Mouse (Mus musculus) gastrocnemius, postnatal 10 days (tissue): Measurements from ENCODE around the gene Fam111a. TPM values are rescaled to one million over a fixed set of nuclear protein-coding genes. Genes with fewer than 3 reads are reported as not detected.

Experiments used
- DNase-seq: peaks from one replicate; pipeline ENCODE4 v3.0.0; 2021; ENCODE audit warnings: mixed read lengths
- total RNA-seq, 2 experiments: library from RNA; stranded (reverse); gene quantifications; 2 replicates each; pipeline ENCODE4 v1.2.3; 2021

The Fam111a gene
- total RNA-seq, 2 experiments from 2014 or later: 7.3 to 11.2 TPM

DNA sequence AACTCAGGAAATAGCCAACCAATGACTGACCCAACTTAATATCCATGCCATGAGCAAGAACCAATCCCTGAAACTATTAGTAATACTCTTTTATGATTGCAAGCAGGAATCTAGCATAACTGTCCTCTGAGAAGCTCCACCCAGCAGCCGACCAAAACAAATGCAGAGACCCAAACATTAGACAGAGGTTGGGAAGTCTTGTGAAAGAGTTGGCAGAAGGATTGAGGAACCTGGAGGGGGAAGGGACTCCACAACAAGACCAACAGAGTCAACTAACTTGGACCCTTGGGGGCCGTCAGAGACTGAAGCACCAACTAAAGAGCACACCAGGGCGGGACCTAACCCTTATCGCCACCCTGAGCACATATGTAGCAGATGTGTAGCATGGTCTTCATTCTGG is 12.7 kb downstream of the Fam111a start:
- no peak for DNase-seq

DNA sequence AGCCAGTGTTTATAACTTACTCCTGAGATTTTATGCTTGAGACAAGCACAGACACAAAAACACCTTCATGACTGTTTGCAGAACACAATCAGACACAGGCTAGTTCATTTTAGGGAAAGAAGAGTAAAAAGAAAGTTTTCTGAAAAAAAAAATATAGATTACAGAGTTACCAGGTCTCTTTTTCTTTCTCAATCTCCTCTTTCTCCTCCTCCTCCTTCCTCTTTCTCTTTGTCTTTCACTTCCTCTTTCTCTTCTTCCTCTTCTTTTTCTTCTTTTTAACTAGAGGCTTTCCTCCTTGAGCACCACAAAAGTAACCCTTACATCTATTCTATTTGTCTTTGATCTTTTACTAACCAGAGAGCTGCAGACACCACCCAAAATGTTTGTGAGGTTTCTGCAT is 18.7 kb downstream of the Fam111a start:
- DNase-seq: no peak

DNA sequence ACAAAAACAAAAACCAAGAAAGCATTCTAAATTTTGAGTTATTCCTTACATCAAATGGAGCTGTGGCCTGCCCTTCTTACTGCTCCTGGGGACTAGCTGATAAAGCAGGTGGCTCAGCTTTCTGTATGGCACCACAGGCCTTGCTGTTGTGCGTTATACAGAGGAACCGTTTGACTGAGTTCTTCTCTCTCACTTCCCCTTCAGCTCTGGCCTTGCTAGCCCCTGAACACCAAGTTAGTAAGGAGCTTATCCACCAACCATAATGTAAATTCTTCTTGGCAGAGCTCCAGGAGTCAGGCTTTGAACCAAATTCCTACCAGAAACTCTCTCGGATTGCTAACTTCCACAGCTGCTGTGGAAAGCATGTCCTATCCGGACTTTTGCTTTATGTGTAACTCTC is 21.5 kb downstream of the Fam111a start:
- no peak for DNase-seq

DNA sequence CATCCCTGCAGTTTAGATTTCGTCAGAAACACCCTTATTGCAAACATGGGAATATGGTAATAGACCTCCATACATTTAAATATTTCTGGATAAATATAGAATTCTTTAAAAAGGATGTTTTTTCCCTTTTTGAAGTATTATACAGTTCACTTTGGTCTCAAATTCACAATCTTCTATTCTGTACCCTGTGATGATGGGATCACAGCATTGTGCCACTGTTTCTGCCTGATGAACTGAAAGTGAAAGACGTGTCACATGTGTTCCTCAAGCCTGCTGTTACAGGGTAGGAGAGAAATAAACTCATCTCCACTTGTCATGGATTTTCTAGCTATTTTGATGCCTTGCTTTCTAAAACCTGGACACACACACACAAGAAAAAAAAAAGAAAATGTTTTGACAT is 25.3 kb downstream of the Fam111a start:
- no peak for DNase-seq

DNA sequence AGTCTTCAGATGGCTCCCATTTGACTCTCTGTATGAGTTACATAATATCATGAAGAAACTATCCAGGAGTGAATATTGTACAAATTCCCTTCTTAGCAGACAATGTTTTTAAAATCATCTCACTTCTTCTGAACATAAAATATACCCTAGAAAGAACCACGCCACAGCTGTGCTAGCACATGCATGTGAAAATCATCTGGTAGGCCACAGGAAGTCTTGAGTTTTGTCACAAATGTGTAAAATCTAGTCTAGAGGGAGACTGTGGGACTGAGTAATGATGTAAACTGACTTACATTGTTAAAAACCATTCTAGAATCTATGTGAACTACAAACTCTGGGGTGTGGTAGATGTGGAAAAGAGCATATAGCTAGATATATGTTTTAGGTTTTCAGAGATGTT is 26.1 kb downstream of the Fam111a start:
- no peak for DNase-seq

DNA sequence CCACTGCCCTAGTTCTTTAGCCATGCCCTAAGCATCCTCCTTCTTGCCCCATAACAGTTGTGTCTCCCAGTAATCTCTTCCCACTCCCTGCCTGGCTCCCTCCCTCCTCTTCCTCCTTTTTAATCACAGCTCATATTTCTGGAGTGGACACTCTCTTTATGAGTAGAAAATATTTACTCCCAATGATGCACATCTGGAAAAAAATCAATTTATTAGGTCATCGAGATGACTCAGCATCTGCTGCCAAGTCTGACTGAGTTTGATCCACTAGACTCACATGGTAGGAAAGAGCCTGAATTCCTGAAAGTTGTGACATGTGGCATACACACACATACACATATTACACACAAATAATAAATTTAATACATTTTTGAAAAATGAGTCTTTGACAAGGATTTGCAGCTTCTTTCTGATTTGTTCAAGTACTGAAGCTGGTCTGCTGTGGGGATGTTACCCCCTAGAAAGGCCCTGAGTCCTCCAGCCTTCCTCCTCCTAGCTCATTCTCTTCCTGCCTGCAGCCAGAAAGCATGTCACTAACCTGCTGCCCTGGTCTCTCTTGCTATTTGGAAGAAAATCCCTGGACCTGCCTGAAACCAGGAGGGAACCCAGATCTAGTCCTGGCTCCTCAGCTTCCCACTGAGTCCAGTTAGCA is 27.2 kb downstream of the Fam111a start:
- no peak for DNase-seq

DNA sequence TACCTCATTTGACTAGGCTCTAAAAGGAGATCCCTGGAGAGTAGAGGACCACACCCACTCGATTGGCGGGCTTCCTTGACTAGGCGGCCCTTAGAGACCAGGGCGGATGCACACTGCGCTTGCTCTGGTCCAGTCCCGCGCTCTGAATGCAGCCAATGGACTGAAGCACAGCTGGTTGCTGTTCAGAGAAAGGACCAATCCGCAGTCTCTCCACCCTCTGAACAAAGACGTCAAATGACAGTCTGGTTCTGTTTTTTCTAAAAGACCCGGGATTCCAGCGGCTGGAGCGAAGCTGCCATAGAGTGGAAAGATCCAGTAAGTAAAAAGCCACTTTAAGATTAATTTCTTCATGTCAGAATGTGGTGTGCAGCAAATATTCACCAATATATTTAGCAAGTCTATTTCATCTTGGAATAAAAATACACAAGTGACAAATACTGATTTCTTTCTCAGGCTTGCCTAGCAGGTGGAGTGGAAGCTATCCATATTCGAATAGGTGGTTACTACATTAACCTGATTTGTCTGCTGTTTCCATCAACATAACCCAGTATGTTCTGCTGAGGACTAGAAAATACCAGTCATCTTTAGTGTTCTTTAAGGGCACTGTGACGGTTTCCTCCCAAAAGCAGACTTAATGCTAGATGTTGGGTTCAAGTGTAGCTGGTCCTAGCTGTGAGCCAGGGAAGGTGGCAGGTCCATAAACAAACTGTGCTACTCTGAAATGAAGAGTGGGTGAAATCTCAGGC is 27.9 kb downstream of the Fam111a start:
- peak; percentile 79 for DNase-seq

DNA sequence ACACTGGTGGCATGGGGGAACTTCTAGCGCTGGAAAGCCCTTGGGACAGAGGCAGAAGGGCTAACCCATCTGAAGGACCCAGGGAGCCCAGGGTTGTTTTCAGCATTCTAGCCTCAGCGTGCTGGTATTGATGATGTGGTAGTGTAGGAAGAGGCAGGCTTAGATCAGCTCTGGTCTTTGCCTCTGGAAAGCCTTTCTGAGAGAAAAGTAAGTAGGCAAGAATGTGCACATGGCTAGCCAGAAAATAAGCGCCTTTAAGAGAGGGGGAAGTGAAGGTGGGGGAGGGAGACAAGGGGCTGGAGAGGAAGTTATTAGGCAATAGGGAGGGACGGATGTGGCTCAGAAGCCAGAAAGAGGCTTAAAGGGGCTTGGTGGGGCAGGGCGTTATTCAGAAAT is 28.5 kb downstream of the Fam111a start:
- no peak for DNase-seq

DNA sequence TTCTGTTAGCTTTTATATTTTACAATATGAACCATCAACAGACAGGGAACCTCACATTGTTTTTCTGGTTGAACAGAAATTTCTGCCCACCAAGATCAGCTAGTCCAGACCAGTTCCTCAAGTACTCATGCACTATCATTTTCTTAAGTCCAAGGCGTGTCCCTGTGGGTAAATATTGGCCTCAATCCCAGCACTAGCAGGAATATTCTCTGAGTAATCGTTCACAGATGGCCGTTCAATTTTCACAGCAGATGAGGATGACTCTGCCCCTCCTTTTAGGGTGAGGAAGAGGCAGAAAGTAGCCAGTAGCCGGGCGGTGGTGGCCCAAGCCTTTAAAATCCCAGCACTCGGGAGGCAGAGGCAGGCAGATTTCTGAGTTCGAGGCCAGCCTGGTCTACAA is 29.6 kb downstream of the Fam111a start:
- DNase-seq: no peak

DNA sequence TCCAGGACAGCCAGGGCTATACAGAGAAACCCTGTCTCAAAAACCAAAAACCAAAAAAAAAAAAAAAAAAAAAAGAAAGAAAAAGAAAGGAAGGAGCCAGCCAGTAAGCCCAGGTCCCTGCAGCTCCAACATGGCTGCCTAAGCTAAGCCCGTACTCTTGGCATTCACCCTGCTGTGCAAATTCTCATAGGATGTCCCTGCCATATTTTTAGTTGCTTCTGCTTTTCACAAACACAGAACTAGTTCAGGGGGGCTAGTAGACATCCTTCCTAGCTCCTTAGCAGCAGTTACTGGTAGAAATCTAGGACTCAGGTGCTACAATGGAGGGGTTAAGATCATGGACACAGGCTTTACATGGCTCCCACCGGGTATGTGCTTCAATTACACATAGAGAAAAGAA is 30.0 kb downstream of the Fam111a start:
- DNase-seq: no peak

DNA sequence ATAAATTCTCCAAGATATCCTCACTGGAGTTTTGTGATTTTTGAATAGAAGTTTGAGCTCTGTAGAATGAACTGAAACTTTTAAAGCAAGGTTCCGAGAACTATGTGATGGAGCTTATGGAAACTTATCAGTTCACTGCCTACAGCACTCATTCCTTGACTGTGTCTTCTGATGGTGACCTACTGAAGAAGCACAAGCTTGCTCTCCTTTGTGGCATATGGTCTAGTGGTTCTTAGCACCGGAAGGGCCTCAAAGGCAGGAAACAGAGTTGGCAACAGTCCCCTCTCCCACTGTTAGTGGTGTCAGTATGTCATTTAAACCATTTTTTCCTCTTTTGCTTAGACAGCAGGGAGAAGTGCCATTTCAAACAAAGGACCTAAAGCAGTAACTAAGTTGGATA is 31.1 kb downstream of the Fam111a start:
- DNase-seq: no peak

DNA sequence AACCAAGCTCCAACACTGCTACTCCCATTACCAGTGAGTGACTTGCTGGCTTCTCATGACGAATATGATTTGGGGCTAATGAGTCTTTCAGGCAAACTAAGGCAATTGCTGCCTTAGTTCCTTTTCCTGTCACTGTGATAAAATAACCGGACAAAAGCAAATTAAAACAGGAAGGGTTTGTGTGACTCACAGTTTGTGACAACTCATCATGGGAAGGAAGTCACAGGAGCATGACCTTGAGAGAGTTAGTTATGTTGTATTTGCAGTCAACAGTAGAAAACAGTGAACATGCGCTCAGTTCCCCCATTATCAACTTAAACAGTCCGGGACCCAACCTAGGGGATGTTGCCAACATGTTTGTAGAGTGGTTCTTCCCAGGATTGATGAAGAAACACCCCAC is 39.8 kb downstream of the Fam111a start:
- no peak for DNase-seq

DNA sequence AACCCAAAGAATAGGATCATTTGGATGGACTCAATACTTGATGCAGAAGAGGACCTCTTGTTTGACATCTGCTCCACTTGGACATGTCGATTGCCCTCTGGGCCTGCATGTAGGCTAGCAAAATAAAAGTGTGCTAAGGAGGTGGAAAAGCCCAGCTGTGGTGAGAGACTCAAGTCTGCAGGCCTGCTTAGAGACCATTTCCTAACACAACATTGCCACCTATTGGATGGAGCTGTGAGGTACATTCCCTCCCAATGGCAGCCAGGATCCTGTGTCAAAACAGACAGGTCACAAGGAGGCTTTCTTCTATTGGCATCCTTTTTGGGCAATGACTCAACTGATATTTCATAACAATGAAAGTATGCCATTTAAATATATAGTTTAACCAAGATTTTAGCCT is 46.4 kb downstream of the Fam111a start:
- DNase-seq: peak; percentile 42

DNA sequence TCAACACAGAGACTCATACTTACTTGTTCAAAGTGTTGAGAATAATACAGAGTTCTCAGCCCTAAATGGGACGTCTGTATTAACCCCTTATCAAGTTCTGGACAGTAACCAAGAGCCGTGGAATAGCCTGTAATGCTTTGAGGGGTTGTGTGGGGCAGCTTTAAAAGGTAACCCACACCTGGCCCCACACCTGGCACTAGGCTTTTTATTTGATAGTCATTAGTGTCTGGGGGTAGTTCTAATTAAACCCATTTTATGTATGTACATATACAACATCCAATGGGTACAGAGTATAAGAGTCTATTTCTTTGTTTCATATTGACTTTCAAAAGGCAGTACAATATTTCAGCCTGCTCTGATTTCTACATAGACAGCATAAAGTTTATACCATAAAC is 49.6 kb downstream of the Fam111a start:
- no peak for DNase-seq

DNA sequence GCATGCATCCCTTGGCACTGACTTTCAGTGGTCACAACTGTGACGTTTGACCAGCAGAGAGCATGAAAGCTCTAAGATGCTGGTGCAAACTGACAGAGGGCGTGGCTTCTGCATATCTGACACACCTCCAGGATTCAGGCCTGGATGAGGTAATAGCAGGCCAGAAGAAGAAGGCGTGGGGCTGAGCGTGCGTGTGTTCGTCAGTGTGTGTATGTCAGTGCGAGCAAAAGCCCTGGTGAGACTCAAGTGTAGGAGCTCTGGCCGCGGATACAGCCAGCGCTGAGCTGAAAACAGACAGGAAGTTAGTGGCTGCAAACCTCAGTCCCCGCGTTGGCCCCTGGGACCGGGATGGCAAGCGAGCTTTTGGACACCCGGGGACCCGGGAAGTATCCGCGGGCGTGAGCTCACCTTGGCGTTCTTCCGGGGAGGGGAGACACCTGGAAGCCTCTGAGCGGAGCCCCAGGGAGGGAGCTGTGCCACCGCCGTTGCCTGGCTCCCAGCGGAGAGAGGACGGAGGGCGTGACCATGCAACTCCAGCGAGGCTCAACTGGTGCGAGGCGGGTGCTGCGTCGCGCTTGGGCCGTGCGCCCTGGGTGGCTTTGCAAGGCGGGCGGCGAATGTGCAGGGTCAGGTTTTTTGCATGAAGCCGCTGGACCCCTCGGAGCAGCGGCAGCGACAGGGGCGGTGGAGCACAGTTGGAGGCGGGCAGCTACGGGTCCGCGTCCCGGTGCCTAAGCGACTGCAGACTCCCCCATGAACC is 50.2 kb downstream of the Fam111a start:
- peak; percentile 48 for DNase-seq

DNA sequence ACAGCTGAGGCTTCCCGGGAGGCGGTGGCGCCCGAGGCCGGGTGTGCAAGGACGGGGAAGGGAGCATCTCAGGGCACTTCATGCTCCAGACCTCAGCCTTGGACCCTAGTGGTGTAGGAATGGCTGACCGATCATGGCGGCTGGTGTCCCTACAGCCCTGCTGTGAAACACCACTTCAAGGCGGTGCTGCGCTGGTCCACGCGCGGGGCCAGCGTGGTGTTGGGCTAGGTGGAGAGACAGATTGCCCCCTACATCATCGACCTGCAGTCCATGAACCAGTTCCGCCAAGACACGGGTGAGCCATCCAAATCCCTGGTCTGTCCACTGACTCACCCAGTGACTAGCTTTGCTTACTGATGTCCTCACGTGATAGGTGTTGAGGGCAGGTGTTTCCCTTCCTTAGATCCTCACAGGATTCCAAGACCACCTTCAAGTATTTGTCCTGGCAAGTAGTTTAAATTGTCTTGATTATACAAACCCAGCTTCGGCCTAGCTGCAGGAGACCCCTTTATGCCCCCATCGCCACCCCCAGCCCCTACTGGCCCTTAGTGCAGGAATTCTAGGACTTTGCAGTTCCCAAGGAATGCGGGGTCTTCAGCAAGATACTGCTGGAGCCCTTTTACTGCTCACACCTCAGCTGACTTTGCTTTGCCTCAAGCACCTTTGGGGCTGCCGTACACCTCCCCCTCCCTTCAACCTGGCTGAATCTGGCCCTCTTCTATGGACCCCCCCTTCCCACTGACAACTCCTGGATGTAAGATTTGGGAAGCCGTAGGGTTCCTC is 50.9 kb downstream of the Fam111a start:
- DNase-seq: no peak

DNA sequence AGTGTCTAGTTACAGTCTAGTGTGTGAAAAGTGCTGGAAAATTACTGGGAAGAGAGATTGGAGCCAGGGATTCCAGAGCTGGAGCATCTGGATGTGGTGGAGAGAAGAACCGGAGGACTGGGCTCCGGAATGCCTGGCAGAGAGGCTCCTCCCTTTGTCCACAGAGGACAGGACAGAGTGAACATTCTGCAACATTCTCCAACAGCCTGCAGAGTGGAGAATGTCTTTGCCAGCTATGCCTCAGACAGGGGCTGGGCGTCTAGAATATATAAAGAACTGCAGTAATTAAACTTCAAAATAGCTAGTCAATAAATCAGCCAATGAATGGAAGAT is 51.5 kb downstream of the Fam111a start:
- no peak for DNase-seq

DNA sequence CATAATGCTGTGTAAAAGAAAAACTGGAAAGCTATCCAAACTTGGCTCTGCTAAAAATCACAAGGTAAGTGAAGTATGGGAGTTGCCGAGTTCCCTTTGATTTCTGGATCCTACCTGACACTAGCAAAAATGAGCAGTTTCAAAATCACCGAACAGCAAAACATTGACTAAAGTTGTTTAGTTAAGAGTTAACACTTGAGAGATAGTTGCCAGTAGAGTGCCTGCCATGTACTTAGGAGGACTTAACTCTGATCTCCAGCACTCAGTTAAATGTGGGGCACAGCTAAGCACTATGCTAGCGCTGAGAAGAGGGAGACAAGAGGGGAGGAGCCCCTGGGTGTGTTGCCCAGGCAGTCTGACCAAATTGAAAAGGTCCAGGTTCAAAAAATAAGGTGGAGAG is 53.1 kb downstream of the Fam111a start:
- no peak for DNase-seq

DNA sequence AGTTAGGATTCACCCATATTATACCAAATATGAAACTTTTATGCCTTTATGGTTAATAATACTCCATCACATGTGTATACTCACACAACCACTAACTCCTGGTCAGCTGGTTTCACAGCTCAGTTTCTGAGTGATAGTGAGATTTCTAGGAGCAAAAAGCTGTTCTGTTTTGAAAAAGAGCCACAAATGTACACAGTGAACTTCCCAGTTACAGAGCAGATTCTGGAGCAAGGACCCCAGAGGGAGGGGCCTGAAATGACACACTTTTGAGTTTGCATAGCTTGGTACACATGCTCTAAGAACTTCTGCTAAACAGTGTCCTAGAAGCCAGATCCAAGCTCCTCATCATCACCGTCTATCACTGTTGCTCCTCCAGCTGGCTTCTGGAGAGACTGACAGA is 54.1 kb downstream of the Fam111a start, which contains the start of gene Gm4952:
TSS of gene Gm4952 (plus strand) at position 301 of the 400 bp plus-strand sequence.
- DNase-seq: no peak

DNA sequence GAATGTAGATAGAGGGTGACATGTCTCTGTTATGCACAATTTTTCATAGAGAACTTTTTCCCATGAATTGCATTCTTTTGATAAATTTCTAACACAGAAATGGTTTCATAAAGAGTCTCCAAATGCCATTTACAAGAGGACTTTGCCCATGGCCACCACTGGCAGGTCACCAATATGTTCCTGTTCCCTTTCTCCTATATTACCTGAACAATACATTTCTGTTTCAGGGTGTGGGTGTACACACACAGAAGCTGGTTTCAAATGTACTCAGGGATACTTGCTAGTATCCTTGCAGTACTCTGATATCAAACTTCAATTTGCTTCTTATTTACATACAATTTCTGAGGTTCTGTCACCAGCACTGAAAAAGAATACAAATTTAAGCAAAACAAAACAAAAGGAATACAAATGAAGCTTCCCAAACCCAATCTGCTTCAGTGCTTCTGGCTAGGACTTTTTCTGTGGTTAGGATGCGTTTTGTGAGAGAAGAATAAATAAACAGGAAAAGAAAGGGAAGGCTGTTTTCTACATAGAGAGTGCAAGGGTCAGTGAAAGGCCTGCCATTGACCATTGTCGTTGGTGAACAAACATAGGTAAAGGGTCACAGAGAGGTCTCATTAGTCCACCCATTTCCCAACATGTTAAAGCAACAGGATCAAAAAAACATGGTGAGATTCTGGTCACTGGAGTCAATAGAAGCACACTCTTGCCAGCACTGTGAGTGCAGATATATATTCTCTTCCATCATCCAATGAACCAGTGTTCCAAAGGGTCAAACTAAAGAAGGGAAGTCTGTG is 55.3 kb downstream of the Fam111a start:
- no peak for DNase-seq

DNA sequence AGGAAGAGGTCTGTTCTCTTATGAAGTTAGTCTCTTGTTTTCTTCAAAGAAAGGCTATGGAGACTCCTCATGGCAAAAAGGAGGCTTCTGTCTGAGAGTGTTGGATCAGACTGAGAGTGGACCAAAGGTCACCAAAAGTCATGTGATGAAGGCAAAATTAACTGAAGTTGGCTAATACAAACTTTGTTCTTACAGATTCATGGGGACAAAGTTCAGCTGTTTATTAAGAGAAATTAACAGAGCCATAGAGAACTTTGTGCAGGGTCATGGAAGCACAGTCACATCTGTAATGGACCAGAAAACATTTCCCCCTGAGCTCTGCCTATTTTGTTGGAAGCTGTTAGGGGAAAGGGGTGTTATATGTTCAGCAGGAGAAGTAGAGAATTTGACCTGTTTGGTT is 62.8 kb downstream of the Fam111a start:
- DNase-seq: no peak

DNA sequence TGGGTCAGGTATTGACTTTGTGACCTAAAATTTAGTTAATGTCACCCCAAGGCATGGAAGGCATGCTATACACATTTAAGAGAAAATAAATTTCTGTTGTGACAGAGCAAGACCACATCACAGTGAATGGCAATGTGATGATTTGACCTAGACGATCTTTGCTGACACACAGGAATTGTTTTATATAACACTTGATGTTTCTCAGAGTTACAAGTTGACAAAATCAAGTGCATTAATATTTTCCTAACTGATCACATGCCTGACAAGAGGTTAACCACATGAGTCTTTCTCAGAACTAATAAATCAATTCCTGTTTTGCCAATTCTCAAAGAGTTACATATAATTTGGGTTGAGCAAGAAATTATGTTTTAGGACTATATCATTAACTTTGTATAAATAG is 68.1 kb downstream of the Fam111a start:
- DNase-seq: no peak
